Mouse (Mus musculus): ENCODE measurements around the gene Immp2l. TPM values are rescaled to one million over a fixed set of nuclear protein-coding genes. Genes with fewer than 3 reads are reported as not detected.

Immp2l gene
- polyA plus RNA-seq, 1 experiment from 2014 or later: 6.3 TPM

GRCm38 (mm10) chr12:41112137-41112536 is 88.2 kb downstream of the Immp2l start:
- H3K27me3 ChIP-seq (replicated peaks; ENCODE audit: control insufficient read depth, insufficient read depth, low read length): no peaks in the 10 kb centered on the region
- no peak overlapping the region for H3K4me3 ChIP-seq (ENCODE audit: low read depth, low read length)
- ATAC-seq (no peak), DNase-seq (ENCODE audit: low spot score) (peak; percentile 28)
- H3K4me2 ChIP-seq (ENCODE audit: low read length): no peak overlapping the region
- H3K9ac ChIP-seq (ENCODE audit: low read length): no peak overlapping the region
- WGBS: 58% methylated on average over 6 of the region's 6 CpGs
- H3K36me3 ChIP-seq (ENCODE audit: control insufficient read depth, insufficient read depth, low read length): no peaks in the 10 kb centered on the region
- no peak overlapping the region for H3K27ac ChIP-seq (ENCODE audit: low read depth, low read length)
- H3K4me1 ChIP-seq (ENCODE audit: control insufficient read depth, insufficient read depth, low read length): no peaks in the 10 kb centered on the region
- H3K9me3 ChIP-seq (replicated peaks; ENCODE audit: control insufficient read depth, low read length): no peaks in the 10 kb centered on the region

- H3K36me3 ChIP-seq (ENCODE audit: control insufficient read depth, insufficient read depth, low read length): no peaks in the 10 kb centered on the region
- DNase-seq (ENCODE audit: low spot score) (no peak), ATAC-seq (no peak)
- no peak overlapping the region for H3K4me3 ChIP-seq (ENCODE audit: low read depth, low read length)
- H3K9ac ChIP-seq (ENCODE audit: low read length): no peak overlapping the region
- H3K4me1 ChIP-seq (ENCODE audit: control insufficient read depth, insufficient read depth, low read length): no peaks in the 10 kb centered on the region
- no peaks in the 10 kb centered on the region for H3K27me3 ChIP-seq (replicated peaks; ENCODE audit: control insufficient read depth, insufficient read depth, low read length)
- H3K27ac ChIP-seq (ENCODE audit: low read depth, low read length): no peak overlapping the region
- no peaks in the 10 kb centered on the region for H3K9me3 ChIP-seq (replicated peaks; ENCODE audit: control insufficient read depth, low read length)
- H3K4me2 ChIP-seq (ENCODE audit: low read length): no peak overlapping the region
Measured at GRCm38 (mm10) chr12:41118358-41118757, 94.5 kb downstream of the Immp2l start.

- Histone ChIP-seq H3K36me3 (ENCODE audit: control insufficient read depth, insufficient read depth, low read length) (no peaks in the 10 kb centered on the region), H3K4me1 (ENCODE audit: control insufficient read depth, insufficient read depth, low read length) (no peaks in the 10 kb centered on the region), H3K4me3 (ENCODE audit: low read depth, low read length) (no peak overlapping the region), H3K27ac (ENCODE audit: low read depth, low read length) (no peak overlapping the region), H3K4me2 (ENCODE audit: low read length) (no peak overlapping the region), H3K9ac (ENCODE audit: low read length) (no peak overlapping the region), H3K9me3 (replicated peaks; ENCODE audit: control insufficient read depth, low read length) (no peaks in the 10 kb centered on the region), H3K27me3 (replicated peaks; ENCODE audit: control insufficient read depth, insufficient read depth, low read length) (no peaks in the 10 kb centered on the region)
- DNase-seq (ENCODE audit: low spot score): no peak
- ATAC-seq: no peak
- WGBS: 83% methylated on average over 6 of the region's 6 CpGs
Measured at GRCm38 (mm10) chr12:41119657-41120056, 95.8 kb downstream of the Immp2l start.

GRCm38 (mm10) chr12:41123207-41123606 is 99.3 kb downstream of the Immp2l start:
- 87% methylated on average over 2 of the region's 2 CpGs for WGBS
- Histone ChIP-seq H3K9ac (ENCODE audit: low read length) (no peak overlapping the region), H3K36me3 (ENCODE audit: control insufficient read depth, insufficient read depth, low read length) (no peaks in the 10 kb centered on the region), H3K4me2 (ENCODE audit: low read length) (no peak overlapping the region), H3K9me3 (replicated peaks; ENCODE audit: control insufficient read depth, low read length) (no peaks in the 10 kb centered on the region), H3K27ac (ENCODE audit: low read depth, low read length) (no peak overlapping the region), H3K4me1 (ENCODE audit: control insufficient read depth, insufficient read depth, low read length) (no peaks in the 10 kb centered on the region), H3K4me3 (ENCODE audit: low read depth, low read length) (no peak overlapping the region), H3K27me3 (replicated peaks; ENCODE audit: control insufficient read depth, insufficient read depth, low read length) (no peaks in the 10 kb centered on the region)
- no peak for ATAC-seq
- DNase-seq (ENCODE audit: low spot score): no peak

GRCm38 (mm10) chr12:41134885-41135284 is 111.0 kb downstream of the Immp2l start:
- Histone ChIP-seq H3K4me1 (ENCODE audit: control insufficient read depth, insufficient read depth, low read length) (no peaks in the 10 kb centered on the region), H3K4me3 (ENCODE audit: low read depth, low read length) (no peak overlapping the region), H3K9ac (ENCODE audit: low read length) (no peak overlapping the region), H3K9me3 (replicated peaks; ENCODE audit: control insufficient read depth, low read length) (no peaks in the 10 kb centered on the region), H3K4me2 (ENCODE audit: low read length) (no peak overlapping the region), H3K36me3 (ENCODE audit: control insufficient read depth, insufficient read depth, low read length) (no peaks in the 10 kb centered on the region), H3K27me3 (replicated peaks; ENCODE audit: control insufficient read depth, insufficient read depth, low read length) (no peaks in the 10 kb centered on the region), H3K27ac (ENCODE audit: low read depth, low read length) (no peak overlapping the region)
- WGBS: 59% methylated on average over 3 of the region's 3 CpGs
- DNase-seq (ENCODE audit: low spot score) (no peak), ATAC-seq (no peak)

- Histone ChIP-seq H3K27ac (ENCODE audit: low read depth, low read length) (no peak overlapping the region), H3K9ac (ENCODE audit: low read length) (no peak overlapping the region), H3K4me2 (ENCODE audit: low read length) (no peak overlapping the region), H3K27me3 (replicated peaks; ENCODE audit: control insufficient read depth, insufficient read depth, low read length) (no peaks in the 10 kb centered on the region), H3K4me1 (ENCODE audit: control insufficient read depth, insufficient read depth, low read length) (no peaks in the 10 kb centered on the region), H3K4me3 (ENCODE audit: low read depth, low read length) (no peak overlapping the region), H3K9me3 (replicated peaks; ENCODE audit: control insufficient read depth, low read length) (no peaks in the 10 kb centered on the region), H3K36me3 (ENCODE audit: control insufficient read depth, insufficient read depth, low read length) (no peaks in the 10 kb centered on the region)
- 88% methylated on average over 4 of the region's 4 CpGs for WGBS
- no peak for DNase-seq (ENCODE audit: low spot score)
- no peak for ATAC-seq
Measured at GRCm38 (mm10) chr12:41159543-41159942, 135.7 kb downstream of the Immp2l start.

- no peaks in the 10 kb centered on the region for H3K4me1 ChIP-seq (ENCODE audit: control insufficient read depth, insufficient read depth, low read length)
- DNase-seq (ENCODE audit: low spot score): no peak
- no peaks in the 10 kb centered on the region for H3K36me3 ChIP-seq (ENCODE audit: control insufficient read depth, insufficient read depth, low read length)
- no peak overlapping the region for H3K4me3 ChIP-seq (ENCODE audit: low read depth, low read length)
- no peak overlapping the region for H3K9ac ChIP-seq (ENCODE audit: low read length)
- no peak overlapping the region for H3K4me2 ChIP-seq (ENCODE audit: low read length)
- H3K9me3 ChIP-seq (replicated peaks; ENCODE audit: control insufficient read depth, low read length): no peaks in the 10 kb centered on the region
- no peaks in the 10 kb centered on the region for H3K27me3 ChIP-seq (replicated peaks; ENCODE audit: control insufficient read depth, insufficient read depth, low read length)
- no peak overlapping the region for H3K27ac ChIP-seq (ENCODE audit: low read depth, low read length)
- 68% methylated on average over 4 of the region's 4 CpGs for WGBS
- no peak for ATAC-seq
Measured at GRCm38 (mm10) chr12:41167802-41168201, 143.9 kb downstream of the Immp2l start.

GRCm38 (mm10) chr12:41170051-41170450 is 146.2 kb downstream of the Immp2l start:
- 25% methylated on average over 1 of the region's 1 CpGs for WGBS
- no peak for ATAC-seq
- H3K9me3 ChIP-seq (replicated peaks; ENCODE audit: control insufficient read depth, low read length): no peaks in the 10 kb centered on the region
- H3K4me3 ChIP-seq (ENCODE audit: low read depth, low read length): no peak overlapping the region
- H3K4me2 ChIP-seq (ENCODE audit: low read length): no peak overlapping the region
- no peaks in the 10 kb centered on the region for H3K27me3 ChIP-seq (replicated peaks; ENCODE audit: control insufficient read depth, insufficient read depth, low read length)
- H3K36me3 ChIP-seq (ENCODE audit: control insufficient read depth, insufficient read depth, low read length): no peaks in the 10 kb centered on the region
- H3K9ac ChIP-seq (ENCODE audit: low read length): no peak overlapping the region
- H3K4me1 ChIP-seq (ENCODE audit: control insufficient read depth, insufficient read depth, low read length): no peaks in the 10 kb centered on the region
- DNase-seq (ENCODE audit: low spot score): no peak
- H3K27ac ChIP-seq (ENCODE audit: low read depth, low read length): no peak overlapping the region

GRCm38 (mm10) chr12:41182856-41183255 is 159.0 kb downstream of the Immp2l start:
- Histone ChIP-seq H3K36me3 (ENCODE audit: control insufficient read depth, insufficient read depth, low read length) (no peaks in the 10 kb centered on the region), H3K9ac (ENCODE audit: low read length) (no peak overlapping the region), H3K27me3 (replicated peaks; ENCODE audit: control insufficient read depth, insufficient read depth, low read length) (no peaks in the 10 kb centered on the region), H3K9me3 (replicated peaks; ENCODE audit: control insufficient read depth, low read length) (no peaks in the 10 kb centered on the region), H3K4me2 (ENCODE audit: low read length) (no peak overlapping the region), H3K4me3 (ENCODE audit: low read depth, low read length) (no peak overlapping the region), H3K4me1 (ENCODE audit: control insufficient read depth, insufficient read depth, low read length) (no peaks in the 10 kb centered on the region), H3K27ac (ENCODE audit: low read depth, low read length) (no peak overlapping the region)
- DNase-seq (ENCODE audit: low spot score): no peak
- no peak for ATAC-seq

- ATAC-seq: no peak
- H3K27ac ChIP-seq (ENCODE audit: low read depth, low read length): no peak overlapping the region
- 81% methylated on average over 4 of the region's 4 CpGs for WGBS
Measured at GRCm38 (mm10) chr12:41185060-41185459, 161.2 kb downstream of the Immp2l start.

More at GRCm38 (mm10) chr12:41185060-41185459, 161.2 kb downstream of the Immp2l start:
- Histone ChIP-seq H3K9ac (ENCODE audit: low read length) (no peak overlapping the region), H3K36me3 (ENCODE audit: control insufficient read depth, insufficient read depth, low read length) (no peaks in the 10 kb centered on the region), H3K4me2 (ENCODE audit: low read length) (no peak overlapping the region), H3K27me3 (replicated peaks; ENCODE audit: control insufficient read depth, insufficient read depth, low read length) (no peaks in the 10 kb centered on the region), H3K4me1 (ENCODE audit: control insufficient read depth, insufficient read depth, low read length) (no peaks in the 10 kb centered on the region), H3K9me3 (replicated peaks; ENCODE audit: control insufficient read depth, low read length) (no peaks in the 10 kb centered on the region), H3K4me3 (ENCODE audit: low read depth, low read length) (no peak overlapping the region)
- DNase-seq (ENCODE audit: low spot score): no peak

Measured in forebrain, embryonic 14.5 days (tissue).